Comparison of ENCODE assay signal across 8 mouse cellular contexts in genomic region chr7:96951281-96952051, GRCm38 (mm10). TPM values are rescaled to one million over a fixed set of nuclear protein-coding genes. Genes with fewer than 3 reads are reported as not detected.
DNase-seq lines count a peak whose midpoint lies in the region; ATAC-seq and TF ChIP-seq lines count a peak whose summit lies in the region.

TSS of gene Nars2 (plus strand) at chr7:96951505.

- peak within 1 kb of the TSS; percentile 78 for H3K9ac ChIP-seq in kidney, embryonic 14.5 days (ENCODE audit: low read depth, low read length)
- peak within 1 kb of the TSS; percentile 73 for H3K9ac ChIP-seq in limb, embryonic 15.5 days

- TF ChIP-seq CTCF in bone marrow macrophage, adult 2 months (IDR thresholded peaks at IDR 0.05; ENCODE audit: low read depth, low read length): no peak
- no peak for TF ChIP-seq CTCF in embryonic fibroblast, embryonic 13.5 days (IDR thresholded peaks at IDR 0.05; ENCODE audit: borderline replicate concordance, insufficient read depth, low read length)

- H3K4me3 ChIP-seq in bone marrow macrophage, adult 2 months (ENCODE audit: insufficient read depth, low read length): peak within 1 kb of the TSS; percentile 83
- peak within 1 kb of the TSS; percentile 68 for H3K4me3 ChIP-seq in embryonic fibroblast, embryonic 13.5 days (ENCODE audit: insufficient read depth, low read length)
- H3K4me3 ChIP-seq in kidney, embryonic 14.5 days (ENCODE audit: low read length): peak within 1 kb of the TSS; percentile 91
- peak within 1 kb of the TSS; percentile 95 for H3K4me3 ChIP-seq in limb, embryonic 15.5 days

- no peaks in the 10 kb centered on the region for H3K27me3 ChIP-seq in kidney, embryonic 14.5 days (ENCODE audit: control insufficient read depth, insufficient read depth, low read length)
- no peaks in the 10 kb centered on the region for H3K27me3 ChIP-seq in limb, embryonic 15.5 days

- peak within 1 kb of the TSS; percentile 42; the same call in 1 of the 2 replicates for H3K27ac ChIP-seq in bone marrow macrophage, adult 2 months (ENCODE audit: insufficient read depth, low read depth, low read length)
- H3K27ac ChIP-seq in embryonic fibroblast, embryonic 13.5 days (ENCODE audit: insufficient read depth, low read length): peak within 1 kb of the TSS; percentile 15; the same call in 1 of the 2 replicates
- peak within 1 kb of the TSS; percentile 62; the same call in 1 of the 2 replicates for H3K27ac ChIP-seq in kidney, embryonic 14.5 days (ENCODE audit: low read depth, low read length)
- peak within 1 kb of the TSS; percentile 93 for H3K27ac ChIP-seq in limb, embryonic 15.5 days

- under 1% methylated on average over 59 of the region's 62 CpGs for WGBS in kidney, embryonic 14.5 days
- WGBS in limb, embryonic 15.5 days: under 1% methylated on average over 62 of the region's 62 CpGs

- peak within 1 kb of the TSS; percentile 72 for H3K4me2 ChIP-seq in kidney, embryonic 14.5 days (replicated peaks; ENCODE audit: low read depth, low read length)
- H3K4me2 ChIP-seq in limb, embryonic 15.5 days: peak within 1 kb of the TSS; percentile 68

- H3K36me3 ChIP-seq in kidney, embryonic 14.5 days (ENCODE audit: control insufficient read depth, insufficient read depth, low read length): no peaks in the 10 kb centered on the region
- H3K36me3 ChIP-seq in limb, embryonic 15.5 days: no peaks in the 10 kb centered on the region

- peak; percentile 100 for ATAC-seq in kidney, embryonic 14.5 days (ENCODE audit: low FRiP score, low TSS enrichment)
- ATAC-seq in limb, embryonic 15.5 days (ENCODE audit: insufficient number of reproducible peaks, low FRiP score, low TSS enrichment, low read depth): peak; percentile 99

- DNase-seq in A20 (ENCODE audit: low read depth, low spot score): peak; percentile 98
- DNase-seq in heart, adult 9 months (ENCODE audit: low spot score in 2 of 2): peak; percentile 91
- peak; percentile 75 to 84 for DNase-seq in monocyte, adult 2 months (ENCODE audit: low read depth in 1 of 2, low spot score in 2 of 2)
- DNase-seq in spleen, postnatal 36 days (ENCODE audit: low spot score in 2 of 2): peak; percentile 91 to 94

- peak; percentile 19; the same call in 1 of the 2 replicates for TF ChIP-seq POLR2A in bone marrow macrophage, adult 2 months (IDR thresholded peaks at IDR 0.05; ENCODE audit: borderline replicate concordance, low read depth, low read length)
- TF ChIP-seq POLR2A in embryonic fibroblast, embryonic 13.5 days (IDR thresholded peaks at IDR 0.05; ENCODE audit: low read depth, low read length): peak; percentile 100

- H3K4me1 ChIP-seq in bone marrow macrophage, adult 2 months (ENCODE audit: control insufficient read depth, insufficient read depth, low read length): peaks cover 5% of the 10 kb centered on the region; the same call in 1 of the 2 replicates
- no peaks in the 10 kb centered on the region; the same call in 1 of the 2 replicates for H3K4me1 ChIP-seq in embryonic fibroblast, embryonic 13.5 days (ENCODE audit: control insufficient read depth, insufficient read depth, low read length)
- H3K4me1 ChIP-seq in kidney, embryonic 14.5 days (ENCODE audit: control insufficient read depth, insufficient read depth, low read length): no peaks in the 10 kb centered on the region
- peaks cover 5% of the 10 kb centered on the region; the same call in 1 of the 2 replicates for H3K4me1 ChIP-seq in limb, embryonic 15.5 days

- H3K9me3 ChIP-seq in kidney, embryonic 14.5 days (ENCODE audit: control insufficient read depth, low read length): no peaks in the 10 kb centered on the region
- H3K9me3 ChIP-seq in limb, embryonic 15.5 days: no peaks in the 10 kb centered on the region

RNA-seq across cellular contexts. Expression of gene Nars2, which starts in this region (rescaled TPM):
- 2.8 and 3.9 TPM in 2 replicates for polyA plus RNA-seq in bone marrow macrophage, adult 2 months (2012; ENCODE audit: insufficient read depth, insufficient read length, missing spikeins)
- 12.2 and 12.5 TPM in 2 replicates for polyA plus RNA-seq in embryonic fibroblast, embryonic 13.5 days (2011; ENCODE audit: insufficient read length, low read depth, missing spikeins)
- 19.9 and 26.0 TPM in 2 replicates for polyA plus RNA-seq in kidney, embryonic 14.5 days (2014; fragmentation: Nextera tagmentation; extraction: Ambion mirVana)
- 19.2 and 25.1 TPM in 2 replicates for polyA plus RNA-seq in limb, embryonic 15.5 days (2015; fragmentation: Nextera tagmentation; extraction: Ambion mirVana)

Comparison
In these comparisons a context has a peak if more than half of its experiments do, and no peak if none do; other contexts are left out.
1. Peak in every context shown above with its lines: DNase-seq, ATAC-seq, H3K4me3 ChIP-seq and H3K27ac ChIP-seq.
2. H3K27ac ChIP-seq: peak in every context shown above with its lines; median percentile 93 in limb, embryonic 15.5 days; 62 in kidney, embryonic 14.5 days; 42 in bone marrow macrophage, adult 2 months; 15 in embryonic fibroblast, embryonic 13.5 days.